Mouse (Mus musculus) thymus, postnatal 4 days (tissue): ENCODE measurements around the gene Vinac1.

Source experiments
- DNase-seq: peaks from one replicate; pipeline ENCODE4 v3.0.0; 2021

Vinac1 gene

GRCm38 (mm10) chr2:129047811-129048210, at the start of gene Vinac1:
Gene Vinac1 (minus strand): TSS chr2:129048172.
- DNase-seq: no peak

- DNase-seq: peak; percentile 31
These were observed 46.2 kb upstream of the Vinac1 start for GRCm38 (mm10) chr2:129093926-129094724.

GRCm38 (mm10) chr2:129092810-129093209, 44.8 kb upstream of the Vinac1 start:
- no peak for DNase-seq

GRCm38 (mm10) chr2:129090370-129090769, 42.4 kb upstream of the Vinac1 start:
- DNase-seq: no peak

- no peak for DNase-seq
These were observed 39.5 kb upstream of the Vinac1 start for GRCm38 (mm10) chr2:129087520-129087919.

- peak; percentile 66 for DNase-seq
These were observed 37.0 kb upstream of the Vinac1 start for GRCm38 (mm10) chr2:129084959-129085358.

GRCm38 (mm10) chr2:129083514-129083913, 35.5 kb upstream of the Vinac1 start:
- DNase-seq: no peak

- DNase-seq: no peak
These were observed 33.1 kb upstream of the Vinac1 start for GRCm38 (mm10) chr2:129081097-129081496.

GRCm38 (mm10) chr2:129079194-129079593, 31.2 kb upstream of the Vinac1 start:
- DNase-seq: no peak

- peak; percentile 70 for DNase-seq
These were observed 30.3 kb upstream of the Vinac1 start for GRCm38 (mm10) chr2:129078313-129078712.

- no peak for DNase-seq
These were observed 22.3 kb upstream of the Vinac1 start for GRCm38 (mm10) chr2:129070296-129070695.

- peak; percentile 64 for DNase-seq
These were observed 18.4 kb upstream of the Vinac1 start for GRCm38 (mm10) chr2:129066326-129066725.

- DNase-seq: peak; percentile 90
These were observed 17.7 kb upstream of the Vinac1 start, which contains the start of gene Ttl for GRCm38 (mm10) chr2:129065437-129066282. Gene Ttl (plus strand): TSS chr2:129065942.

GRCm38 (mm10) chr2:129061456-129062059, 13.6 kb upstream of the Vinac1 start:
- DNase-seq: no peak

- DNase-seq: no peak
These were observed 10.0 kb upstream of the Vinac1 start for GRCm38 (mm10) chr2:129057920-129058361.

- no peak for DNase-seq
These were observed 9.3 kb upstream of the Vinac1 start for GRCm38 (mm10) chr2:129057256-129057655.

- DNase-seq: peak; percentile 75
These were observed 8.6 kb upstream of the Vinac1 start for GRCm38 (mm10) chr2:129056597-129056996.

- DNase-seq: no peak
These were observed 7.8 kb upstream of the Vinac1 start for GRCm38 (mm10) chr2:129055741-129056140.

GRCm38 (mm10) chr2:129052451-129052983, 4.5 kb upstream of the Vinac1 start:
- DNase-seq: no peak

GRCm38 (mm10) chr2:129046846-129047196, 1.2 kb downstream of the Vinac1 start:
- DNase-seq: no peak

- DNase-seq: no peak
These were observed 1.7 kb downstream of the Vinac1 start for GRCm38 (mm10) chr2:129046172-129046845.

GRCm38 (mm10) chr2:129040567-129040966, 7.4 kb downstream of the Vinac1 start:
- peak; percentile 50 for DNase-seq
